Mouse (Mus musculus) megakaryocyte-erythroid progenitor cell, adult 5-6 weeks (primary cell): ENCODE data around the gene Vgll4. TPM values are rescaled to one million over a fixed set of nuclear protein-coding genes. Genes with fewer than 3 reads are reported as not detected.

Experiments used
- ATAC-seq: replicated peaks from 2 replicates; pipeline ENCODE4 v1.8.0; 2016; ENCODE audit warnings: mild to moderate bottlenecking, inconsistent platforms; ENCODE audit not compliant: severe bottlenecking, poor library complexity, low FRiP score, low TSS enrichment
- total RNA-seq, 2 experiments: library from RNA; stranded (forward) in 1 of 2; stranded (reverse) in 1 of 2; fragments of 200-1000, 215-1000 nt in 1 of 2; fragments of >200 nt in 1 of 2; fragmentation: Nextera tagmentation in 1 of 2; gene quantifications; 2 replicates each; pipeline ENCODE4 v1.2.3; 2014 to 2017

Gene Vgll4
- total RNA-seq, 2 experiments from 2014 or later, result 19.1 to 25.9 TPM

DNA sequence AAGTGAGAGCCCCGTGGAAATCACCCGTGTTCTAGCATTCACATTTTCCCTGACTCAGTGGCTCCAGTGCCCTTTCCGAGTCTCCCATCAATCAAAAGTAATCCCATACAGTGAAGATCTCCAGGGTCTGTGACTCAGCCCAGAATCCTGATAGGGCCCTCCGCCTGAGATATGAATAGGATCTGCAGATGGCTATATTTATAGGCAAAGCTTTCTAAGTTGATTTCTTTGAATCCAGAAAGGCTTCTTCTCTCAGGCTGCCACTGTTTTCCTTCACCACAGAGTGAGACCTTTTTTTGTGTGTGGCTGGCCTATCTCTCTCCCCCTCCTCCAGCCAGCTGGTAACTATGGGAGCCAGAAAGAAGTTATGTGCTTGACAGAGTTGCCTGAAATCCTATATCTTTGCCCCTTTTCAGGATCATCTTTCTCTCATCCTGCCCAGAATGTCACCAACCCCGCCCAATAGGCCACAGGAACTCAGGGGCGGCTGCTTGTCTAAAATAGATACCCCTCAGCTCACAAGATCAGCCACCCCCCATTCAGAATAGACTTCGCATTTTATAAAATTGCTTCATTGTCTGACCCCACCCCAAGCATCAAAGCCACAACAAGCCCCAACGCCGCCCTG, 136.6 kb downstream of the Vgll4 start:
- no peak for ATAC-seq

DNA sequence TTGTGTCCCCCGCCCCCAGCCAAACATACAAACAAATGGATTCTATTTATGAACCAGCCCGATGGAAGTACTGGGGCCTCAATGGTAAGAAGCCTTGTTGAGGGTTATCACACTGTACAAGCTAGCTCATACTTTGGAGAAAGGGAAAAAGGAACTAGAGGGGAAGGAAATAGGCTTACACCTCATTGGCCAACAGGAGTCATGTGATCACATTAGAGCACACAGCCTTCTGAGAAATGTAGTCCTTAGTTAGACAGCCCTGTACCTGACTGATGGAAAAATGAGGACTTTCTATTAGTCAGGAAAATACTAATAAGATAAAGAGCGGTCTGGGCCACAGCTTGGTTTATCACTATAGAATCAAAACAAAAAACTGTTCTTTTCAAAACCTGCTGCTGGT, 138.0 kb downstream of the Vgll4 start:
- ATAC-seq, result 0 out of 2 replicates have a peak, but pooled peaks have one; percentile 47

DNA sequence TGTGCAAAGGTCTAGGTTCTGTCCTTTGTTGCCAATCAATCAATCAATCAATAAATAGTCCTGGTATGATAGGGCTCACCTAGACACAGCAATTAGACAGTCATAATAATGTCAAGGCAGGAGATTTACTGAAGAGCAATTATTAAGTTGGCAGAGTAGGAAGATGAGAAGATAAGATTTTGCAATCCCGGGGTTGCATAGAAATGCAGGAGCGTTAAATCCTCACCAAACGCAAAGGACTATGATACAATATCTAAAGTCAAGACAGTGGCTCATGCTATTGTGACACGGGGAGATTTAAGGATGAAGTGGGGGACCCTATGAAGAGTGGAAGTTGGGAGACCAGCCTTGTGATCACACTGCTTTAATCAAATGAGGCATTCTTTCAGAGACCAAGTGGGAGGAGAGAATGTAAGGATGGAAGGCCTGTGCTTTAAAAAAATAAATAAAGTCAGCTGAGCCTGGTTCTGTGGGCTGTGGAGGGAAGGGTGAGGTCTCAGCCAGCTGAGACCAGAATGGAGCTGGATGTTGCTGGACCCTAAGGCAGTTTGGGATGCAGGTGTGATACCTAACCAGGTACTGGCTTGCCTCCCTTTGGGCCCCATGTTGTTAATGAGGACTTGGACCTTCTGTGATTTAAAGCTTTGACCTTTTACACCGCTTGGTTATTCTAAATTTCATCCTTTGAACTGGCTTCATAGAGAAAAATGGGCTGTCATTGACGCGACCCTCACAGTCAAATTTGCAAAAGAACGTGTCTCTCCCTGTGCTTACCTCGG, 139.9 kb downstream of the Vgll4 start:
- no peak for ATAC-seq

DNA sequence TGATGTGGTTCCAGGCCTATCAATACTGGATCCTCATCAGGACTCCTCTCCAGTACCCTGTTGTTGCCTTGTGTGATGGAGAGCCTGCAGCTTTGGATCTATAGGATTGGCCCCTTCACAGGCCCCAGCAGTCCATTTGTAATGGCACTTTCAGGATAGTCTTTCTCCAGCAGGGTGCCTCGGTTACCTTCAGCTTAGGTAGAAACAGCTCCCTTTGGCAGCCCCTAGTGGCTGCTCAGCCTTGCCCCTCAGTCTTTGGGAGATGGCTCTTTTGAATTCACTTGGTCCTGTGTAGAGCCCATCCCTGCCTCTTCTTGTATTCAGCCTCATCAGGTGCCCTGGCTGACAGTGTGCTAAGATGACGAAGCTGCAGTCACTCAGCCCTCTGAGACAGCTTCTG, 142.9 kb downstream of the Vgll4 start:
- ATAC-seq, result no peak

DNA sequence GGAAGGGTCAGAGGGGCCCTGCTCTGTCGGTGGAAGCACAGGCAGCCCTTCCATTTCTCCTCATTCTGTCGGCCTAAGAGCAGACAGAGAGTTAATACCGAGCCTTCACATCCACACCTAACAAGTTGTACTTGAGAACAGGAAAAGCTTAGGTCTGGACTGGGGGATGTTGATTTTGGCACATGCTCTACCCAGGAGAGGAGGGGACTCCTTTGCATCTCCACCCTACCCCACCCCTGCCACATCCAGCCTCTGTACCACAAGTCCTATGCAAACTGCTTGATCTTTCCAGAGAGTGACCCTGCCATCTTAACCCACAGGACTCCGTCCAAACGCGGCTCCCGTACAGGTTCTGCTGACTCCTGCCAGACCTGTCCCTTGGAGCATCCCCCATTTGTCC, 148.1 kb downstream of the Vgll4 start:
- ATAC-seq, result no peak

DNA sequence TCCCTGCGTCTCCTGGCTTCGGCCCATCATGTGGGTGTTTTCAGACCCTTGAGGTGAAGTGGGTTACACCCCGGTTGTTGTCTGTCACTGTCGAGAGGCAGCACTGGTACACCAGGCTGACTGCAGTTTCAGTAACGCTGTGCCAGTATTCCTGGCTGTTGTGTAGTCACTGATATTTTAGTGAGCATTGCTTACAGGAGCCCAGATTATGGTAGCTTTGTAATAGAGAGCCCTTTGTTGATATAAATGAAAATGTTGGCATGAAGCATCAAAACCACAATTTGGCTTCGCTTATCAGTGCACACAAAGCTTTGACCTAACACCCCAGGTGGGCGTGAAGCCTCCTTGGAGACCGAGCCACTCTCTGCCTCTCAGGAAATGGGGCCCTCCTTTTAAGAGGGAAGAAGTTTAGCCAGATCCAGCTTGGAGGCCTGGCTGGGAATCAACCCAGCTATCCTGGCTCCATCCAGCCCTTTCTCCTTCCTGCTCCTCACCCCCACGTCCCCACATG, 149.8 kb downstream of the Vgll4 start:
- peak; percentile 77 for ATAC-seq

DNA sequence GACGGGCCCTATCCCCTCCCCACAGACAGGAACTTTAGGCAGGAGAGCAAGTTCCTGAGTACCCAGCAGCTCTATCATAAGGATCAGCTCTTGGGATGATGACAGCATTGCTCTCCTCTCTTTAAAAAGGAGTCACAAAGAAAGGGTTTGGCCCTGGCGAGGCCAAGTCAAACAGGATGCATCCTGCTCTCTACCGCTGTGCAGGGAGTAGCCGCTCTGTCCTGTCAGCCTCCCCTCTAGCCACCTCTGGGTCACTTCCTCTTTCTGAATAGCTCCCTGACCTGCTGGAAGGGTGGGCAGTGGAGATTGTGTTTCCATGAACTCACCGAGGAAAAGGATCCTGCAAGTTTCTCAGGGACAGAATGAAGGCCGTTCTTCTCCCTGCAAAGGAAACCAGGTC, 151.3 kb downstream of the Vgll4 start:
- ATAC-seq, result no peak

DNA sequence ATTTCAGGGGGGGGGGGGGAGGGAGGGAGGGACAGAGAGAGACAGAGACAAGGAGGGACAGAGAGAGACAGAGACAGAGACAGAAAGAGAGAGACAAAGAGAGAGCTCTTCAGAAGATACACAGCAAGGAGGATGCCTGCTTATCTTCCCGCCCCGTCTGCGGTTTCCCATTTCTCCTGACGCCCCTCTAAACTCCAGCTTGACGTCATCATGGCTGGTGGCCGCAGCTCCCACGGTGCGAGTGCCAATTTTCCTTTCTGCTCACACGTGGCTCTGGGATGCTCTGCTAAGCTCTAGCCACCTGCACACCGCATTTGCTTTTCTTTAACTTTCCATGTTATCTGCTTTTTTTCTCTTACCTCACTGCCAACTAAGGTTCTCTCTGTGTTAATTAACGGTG, 151.8 kb downstream of the Vgll4 start:
- ATAC-seq, result peak; percentile 62

DNA sequence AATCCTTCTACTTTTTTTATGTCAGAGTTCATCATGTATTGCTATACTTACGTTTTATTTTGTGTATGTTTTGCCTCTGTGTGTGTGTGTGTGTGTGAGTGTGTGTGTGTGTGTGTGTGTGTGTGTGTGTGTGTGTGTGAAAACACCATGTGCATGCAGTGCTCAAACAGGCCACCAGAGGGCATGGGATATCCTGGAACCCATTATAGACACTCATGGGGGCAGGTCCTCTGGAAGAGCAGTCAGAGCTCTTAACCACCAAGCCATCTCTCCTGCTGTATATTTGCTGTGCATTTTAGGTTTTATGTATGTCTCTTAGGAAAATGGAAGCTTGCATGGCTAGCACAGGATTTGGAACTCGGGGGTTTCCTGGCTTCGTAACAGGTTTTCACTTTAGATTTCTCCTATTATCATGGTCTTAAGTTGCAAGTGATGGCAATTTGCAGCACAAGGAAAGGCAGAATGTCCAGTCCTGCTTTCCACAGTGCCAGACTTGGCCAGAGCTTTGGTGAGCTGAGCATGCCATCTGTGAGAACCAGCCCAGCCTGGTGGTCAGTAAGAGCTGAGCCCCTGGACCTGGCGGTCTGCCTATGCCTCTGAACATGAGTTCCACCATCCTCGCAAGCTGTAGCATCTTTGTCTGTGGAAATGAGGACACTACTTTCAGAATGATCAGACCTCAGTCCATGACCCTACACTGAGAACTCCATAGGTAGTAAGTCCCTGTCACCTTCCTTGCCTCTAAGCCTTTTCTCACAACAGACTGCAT, 154.7 kb downstream of the Vgll4 start:
- ATAC-seq, result no peak

DNA sequence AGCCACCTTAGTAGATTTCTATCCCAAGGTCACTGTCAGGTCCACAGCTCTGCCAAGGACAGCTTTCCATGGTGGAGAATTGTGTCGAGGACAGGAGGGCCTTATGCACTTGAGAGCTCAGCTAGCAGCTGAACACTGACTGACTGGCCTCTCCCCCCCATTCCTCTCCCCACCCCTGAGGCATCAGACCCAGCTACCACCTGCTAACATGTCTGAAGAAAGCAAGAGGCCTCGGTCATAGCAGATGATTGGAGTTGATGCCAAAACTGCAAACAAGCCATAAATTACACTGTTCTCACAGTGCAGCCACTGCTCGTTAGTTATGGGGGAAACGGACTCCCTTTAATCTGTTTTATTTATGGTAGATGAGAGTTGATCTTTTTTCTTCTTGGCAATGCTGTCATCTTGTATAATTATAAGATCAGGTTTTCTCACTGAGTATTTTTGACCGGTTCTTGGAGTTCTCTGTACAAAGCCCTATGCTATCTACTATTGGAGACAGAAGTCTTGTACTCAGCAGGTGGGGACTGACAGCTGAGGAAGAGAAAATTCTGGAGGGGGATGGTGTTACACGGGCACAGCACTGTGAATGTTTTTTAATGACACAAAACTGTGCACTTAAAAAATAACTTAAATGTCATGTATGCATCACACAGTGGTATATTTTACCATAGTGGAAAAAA, 155.5 kb downstream of the Vgll4 start:
- no peak for ATAC-seq

DNA sequence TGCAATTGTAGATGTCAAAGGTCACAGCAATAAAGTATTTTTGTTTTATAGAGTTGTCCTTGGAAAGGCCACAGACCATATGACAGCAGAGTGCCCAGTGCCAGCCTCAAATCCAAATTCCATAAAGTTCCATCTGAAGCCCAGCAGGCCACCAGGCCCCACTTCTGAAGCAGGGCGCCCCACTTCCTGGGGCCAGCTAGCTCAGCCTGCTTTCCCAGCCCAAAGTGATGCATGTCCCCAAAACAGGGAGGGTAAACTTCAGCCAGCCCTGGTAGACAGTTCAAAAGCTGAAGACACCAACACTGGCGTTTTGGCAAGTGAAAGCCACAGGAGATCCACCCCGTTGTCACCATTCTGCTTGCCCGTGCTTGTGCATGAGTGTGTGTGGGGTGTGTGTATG, 157.0 kb downstream of the Vgll4 start:
- ATAC-seq, result no peak

DNA sequence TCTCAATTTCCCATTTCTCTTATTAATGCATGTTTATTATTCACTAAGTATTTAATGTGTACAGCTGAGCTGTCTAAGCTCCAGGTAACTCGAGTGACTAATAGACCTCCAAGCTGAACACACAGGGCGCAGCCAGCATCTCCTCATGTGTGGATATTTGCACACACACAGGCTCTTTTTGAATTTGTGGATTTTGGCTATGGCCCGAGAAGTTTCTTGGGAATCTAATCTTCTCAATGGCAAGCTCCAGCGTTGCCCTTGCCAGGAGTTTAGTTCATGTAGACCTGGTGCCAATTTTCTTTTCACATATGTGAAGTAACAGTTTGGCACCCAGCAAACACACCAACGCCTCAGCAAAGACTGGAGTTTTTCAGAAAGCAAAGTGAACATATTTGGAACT, 157.5 kb downstream of the Vgll4 start:
- ATAC-seq, result no peak

Other genes starting within 250 kb of the Vgll4 start
- 70.2 and 107 TPM in 2 replicates for gene Tamm41, start 67.9 kb upstream of the Vgll4 start, total RNA-seq (2014; fragmentation: Nextera tagmentation)
- gene Tamm41, start 67.9 kb upstream of the Vgll4 start, total RNA-seq (2017), result 75.1 and 92.8 TPM in 2 replicates
- not detected in 2 replicates for gene Syn2, start 164.9 kb upstream of the Vgll4 start, total RNA-seq (2014; fragmentation: Nextera tagmentation)
- not detected in 2 replicates for gene Syn2, start 164.9 kb upstream of the Vgll4 start, total RNA-seq (2017)